Mouse (Mus musculus) c-Kit-positive CD71-positive TER-119-positive erythroid progenitor cells, embryonic 14.5 days (primary cell): Measurements from ENCODE around the gene Cacng5.

Source experiments
- DNase-seq: peaks from one replicate; pipeline ENCODE4 v3.0.0-alpha.2; 2013; ENCODE audit warnings: low spot score

Cacng5 gene

DNA sequence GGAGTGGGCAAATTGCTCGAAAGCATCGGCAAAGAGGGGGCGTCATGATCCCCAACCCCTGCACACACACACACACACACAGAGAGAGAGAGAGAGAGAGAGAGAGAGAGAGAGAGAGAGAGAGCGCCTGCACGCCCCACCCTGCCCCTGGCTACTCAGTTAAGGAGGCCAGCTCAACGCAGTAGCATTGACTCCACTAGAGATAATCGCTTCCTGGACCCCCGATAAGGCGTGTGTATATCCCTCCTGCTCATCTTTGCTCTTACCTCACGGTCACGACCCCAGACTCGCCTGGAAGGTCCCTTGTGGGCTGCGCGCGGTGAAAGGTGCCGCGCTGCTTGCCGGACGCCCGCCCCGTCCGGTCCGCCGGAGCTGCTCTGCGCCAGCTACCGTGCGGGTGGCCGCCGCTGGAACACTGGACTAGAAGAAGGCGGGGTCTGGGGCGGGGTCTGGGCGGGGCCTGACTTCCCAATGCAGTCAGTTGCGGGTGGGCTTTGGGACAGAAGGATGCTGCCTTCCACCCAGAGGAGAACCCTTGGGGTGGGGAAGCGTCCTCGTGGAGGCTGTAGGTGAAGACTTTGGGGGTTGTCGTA, at the start of gene Cacng5:
Cacng5 (minus strand) TSS at position 422 of the 593 bp plus-strand sequence.
- DNase-seq, result no peak

DNA sequence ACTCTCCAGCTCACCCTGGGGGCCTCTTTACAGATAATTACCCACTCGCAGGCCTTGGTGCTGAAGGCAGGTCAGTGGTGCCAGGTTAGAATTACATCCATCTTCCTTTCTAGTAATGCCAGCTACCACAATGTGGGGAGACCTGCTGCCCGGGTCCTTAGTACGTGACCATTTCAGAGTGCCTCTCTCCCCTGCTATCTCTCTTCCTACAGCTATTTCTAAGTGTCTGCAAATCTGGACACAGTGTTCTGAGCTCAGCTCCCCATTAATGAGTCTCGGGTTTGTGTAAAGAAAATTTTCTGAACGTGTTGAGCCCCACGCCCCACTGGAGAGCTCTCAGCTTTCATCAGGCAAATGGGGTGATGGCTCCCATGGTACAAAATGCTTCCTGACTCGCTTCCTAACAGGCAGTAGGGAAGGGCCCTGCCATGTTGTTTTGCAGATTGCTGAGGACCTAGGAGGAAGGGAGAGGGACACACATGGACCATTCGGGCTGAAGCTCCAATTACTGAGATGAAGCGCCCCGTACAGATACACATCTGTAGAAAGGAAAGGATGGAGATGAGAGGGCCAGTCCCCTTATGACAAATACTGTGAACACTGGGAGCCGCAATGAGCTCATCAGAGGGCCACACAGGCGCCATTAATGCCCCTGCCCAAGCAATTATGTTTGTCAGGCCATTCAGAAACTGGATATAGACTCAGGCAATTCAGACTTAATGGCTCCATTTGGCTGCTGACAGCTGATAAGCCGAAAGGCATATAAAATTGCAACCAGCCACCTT, 42.9 kb upstream of the Cacng5 start:
- DNase-seq, result no peak

DNA sequence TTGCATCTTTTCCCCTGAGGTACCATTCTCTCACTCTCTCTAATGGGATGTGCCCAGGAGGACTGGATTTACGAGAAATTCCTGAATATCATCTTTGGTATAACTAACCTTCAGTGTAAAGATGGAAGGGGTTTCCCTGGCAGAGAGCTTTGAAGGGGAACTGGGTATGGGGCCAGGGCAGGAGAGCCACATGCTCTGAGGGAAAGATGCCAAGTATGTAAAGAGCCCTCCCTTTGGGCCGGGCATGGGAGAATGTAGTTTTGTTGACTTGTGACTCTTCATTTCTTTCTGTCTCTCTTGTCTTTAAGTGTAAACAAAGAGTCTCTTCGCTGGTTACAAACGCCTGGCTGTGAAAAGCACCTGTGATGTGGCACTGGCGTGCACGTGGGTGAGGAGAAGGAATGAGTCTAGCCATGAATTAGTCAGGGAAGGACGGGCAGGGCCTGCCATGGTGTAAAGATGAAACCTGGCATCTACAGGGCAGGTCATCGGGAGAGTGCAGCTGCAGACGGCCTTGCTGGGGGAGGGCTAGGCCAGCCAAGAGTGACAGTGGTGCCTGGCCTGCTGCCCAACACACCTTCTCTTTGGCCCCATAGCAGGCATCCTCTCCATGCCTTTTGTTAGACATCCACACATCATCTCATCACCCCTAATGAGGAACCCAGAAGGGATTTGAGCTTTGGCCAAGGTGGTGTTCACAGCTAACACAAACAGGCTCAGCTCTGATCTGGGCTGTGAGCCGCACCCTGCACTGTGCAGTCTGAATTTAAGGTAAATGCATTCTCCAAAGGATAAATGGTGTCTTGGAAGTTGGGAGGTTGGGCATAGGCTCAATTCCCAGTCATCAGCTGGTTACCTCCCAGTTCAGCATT, 40.6 kb upstream of the Cacng5 start:
- no peak for DNase-seq

DNA sequence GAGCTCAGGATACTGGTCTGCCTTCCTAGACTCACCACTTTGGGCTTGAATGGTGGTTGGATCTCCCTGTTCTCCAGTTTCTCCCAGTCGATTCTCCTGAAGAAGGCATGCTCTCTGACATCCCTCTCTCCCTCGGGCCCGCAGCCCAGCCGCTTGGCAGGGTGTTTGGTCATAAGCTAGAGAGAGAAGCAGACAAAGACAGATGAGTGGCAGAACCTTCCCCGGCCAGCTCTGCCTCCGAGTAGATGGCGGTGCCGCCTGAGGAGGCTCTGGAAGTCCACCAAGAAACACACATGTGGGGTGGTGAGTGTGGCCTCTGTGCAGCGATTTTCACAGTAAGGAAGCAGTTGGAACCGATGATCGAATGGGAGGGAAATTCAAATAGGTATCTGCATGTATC, 36.6 kb upstream of the Cacng5 start:
- no peak for DNase-seq

DNA sequence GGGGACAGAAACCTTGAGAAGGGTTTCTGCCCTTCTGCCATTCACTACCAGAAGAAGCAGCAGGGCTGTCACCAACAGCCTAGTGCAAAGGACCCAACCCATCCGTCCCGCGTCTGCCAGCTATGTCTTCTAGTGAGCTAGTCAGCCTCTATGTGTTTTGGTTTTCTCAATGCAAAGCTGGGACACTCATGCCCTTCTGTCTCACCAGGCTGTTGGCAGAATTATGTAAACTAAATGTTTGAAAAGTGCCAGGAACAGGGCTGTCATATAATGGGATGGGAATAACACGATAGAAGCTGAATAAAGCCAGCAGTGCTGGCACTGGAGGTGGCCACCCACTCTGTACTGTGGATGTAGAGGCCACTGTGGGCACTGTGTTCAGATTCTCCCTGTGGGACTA, 35.8 kb upstream of the Cacng5 start:
- DNase-seq, result no peak

DNA sequence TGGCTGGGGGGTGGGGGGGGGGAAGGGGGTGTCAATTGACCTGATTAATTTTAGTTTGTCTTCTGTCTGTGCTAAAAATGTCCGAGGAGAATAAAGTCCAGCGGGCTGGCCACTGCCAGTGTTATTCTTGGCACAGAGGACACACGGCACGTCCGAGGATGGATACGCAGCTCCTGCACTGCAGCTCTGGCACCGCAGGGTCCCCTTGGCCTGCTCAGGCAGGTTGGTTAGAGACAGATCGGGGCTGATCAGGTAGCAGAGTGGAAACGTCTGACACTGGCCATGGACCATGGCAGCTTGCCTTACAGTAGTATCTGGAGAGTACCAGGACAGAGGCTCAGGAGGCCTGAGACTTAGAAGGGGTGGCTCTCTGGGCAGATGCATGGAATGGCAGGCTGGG, 35.4 kb upstream of the Cacng5 start:
- no peak for DNase-seq

DNA sequence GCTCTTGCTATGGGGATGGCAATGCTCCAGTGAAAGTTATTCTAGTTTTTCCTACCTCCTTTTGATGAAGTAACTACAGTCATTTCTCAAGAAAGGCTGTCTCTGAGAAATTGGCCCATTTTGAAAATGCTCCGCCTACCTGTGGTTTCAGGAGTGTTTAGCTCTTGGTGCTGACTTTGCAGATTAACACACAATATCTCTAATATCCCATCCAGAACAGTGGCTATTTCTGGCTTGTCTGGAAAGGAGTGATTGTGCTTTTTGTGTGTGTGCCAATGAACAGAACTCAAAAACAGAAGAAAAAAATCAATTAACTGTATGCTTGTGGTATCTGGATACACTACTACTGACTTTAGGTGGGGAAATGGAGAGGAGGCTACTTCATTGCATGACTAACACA, 33.1 kb upstream of the Cacng5 start:
- no peak for DNase-seq

DNA sequence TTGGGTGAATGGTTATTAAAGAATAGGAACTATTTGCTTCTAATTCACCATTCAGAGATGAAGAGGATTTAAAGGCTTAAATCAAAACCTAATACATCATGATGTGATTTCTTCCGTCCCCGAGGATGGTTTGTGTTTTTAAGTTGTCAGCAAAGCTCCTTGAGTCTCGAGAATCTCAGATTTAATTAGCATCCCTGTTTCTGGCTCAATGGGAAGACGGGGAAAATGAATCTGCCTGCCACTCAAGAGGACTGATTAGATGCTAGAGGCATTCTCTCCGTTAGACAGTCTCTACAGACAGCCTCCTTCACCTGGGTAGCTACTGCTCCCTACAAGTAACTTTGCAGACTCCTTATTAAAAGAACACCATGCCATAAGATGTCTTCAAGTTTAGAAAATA, 32.0 kb upstream of the Cacng5 start:
- DNase-seq, result no peak

DNA sequence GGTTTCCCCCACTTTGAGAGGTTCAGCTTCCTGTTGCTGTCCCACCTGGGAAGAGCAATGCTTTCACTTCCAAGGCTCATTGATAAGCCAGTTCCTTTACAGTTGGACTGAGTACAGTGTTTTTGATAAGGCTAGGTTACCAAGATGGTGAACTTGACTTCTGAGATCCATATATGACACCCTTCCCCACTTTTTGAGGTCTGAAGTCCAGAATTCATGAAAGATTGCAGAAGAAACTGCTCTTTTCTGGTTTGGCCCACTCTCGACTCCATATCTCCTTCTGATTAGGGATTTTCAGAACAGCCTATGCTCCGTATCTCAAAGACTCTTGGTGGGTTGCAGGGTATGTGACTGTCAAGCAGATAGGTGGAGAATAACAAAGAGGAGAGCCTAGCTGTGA, 22.1 kb upstream of the Cacng5 start:
- DNase-seq, result no peak

DNA sequence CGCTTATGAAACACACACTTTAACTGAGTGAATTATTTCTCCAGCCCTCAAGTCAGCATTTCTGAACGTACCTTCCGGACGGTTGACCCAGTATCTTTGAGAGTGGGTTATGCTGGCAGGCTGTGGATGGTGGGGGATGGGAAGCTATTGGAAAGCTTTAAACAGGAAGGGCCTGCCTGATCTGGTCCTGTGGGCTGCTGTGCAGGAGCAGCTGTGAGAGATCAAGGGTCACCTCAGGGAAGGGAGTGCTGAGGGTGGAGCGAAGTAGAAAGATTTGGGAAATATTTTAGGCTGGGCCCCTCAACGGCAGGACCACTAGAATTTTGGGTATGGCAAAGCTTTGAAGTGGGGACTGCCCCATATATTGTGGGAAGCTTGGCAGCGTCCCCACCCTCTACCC, 16.9 kb upstream of the Cacng5 start:
- no peak for DNase-seq

DNA sequence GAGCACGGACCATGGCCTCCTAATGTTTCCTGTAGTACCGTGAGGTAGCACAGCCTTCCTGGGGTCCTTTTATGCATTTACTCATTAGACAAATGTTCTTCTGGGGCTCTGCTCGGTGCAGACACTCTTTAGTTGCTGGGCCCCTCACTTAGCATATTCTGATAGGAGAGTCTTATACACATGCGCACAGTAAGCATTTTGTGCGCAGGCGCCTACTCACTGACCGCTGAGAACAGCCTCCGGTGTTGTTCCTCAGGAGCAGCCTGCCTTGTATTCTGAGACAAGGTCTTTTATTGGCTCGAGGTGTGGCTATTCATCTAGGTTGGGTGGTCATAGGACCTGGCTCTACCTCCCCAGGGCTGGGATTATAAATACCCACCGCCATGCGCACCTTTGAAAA, 16.4 kb upstream of the Cacng5 start:
- no peak for DNase-seq

DNA sequence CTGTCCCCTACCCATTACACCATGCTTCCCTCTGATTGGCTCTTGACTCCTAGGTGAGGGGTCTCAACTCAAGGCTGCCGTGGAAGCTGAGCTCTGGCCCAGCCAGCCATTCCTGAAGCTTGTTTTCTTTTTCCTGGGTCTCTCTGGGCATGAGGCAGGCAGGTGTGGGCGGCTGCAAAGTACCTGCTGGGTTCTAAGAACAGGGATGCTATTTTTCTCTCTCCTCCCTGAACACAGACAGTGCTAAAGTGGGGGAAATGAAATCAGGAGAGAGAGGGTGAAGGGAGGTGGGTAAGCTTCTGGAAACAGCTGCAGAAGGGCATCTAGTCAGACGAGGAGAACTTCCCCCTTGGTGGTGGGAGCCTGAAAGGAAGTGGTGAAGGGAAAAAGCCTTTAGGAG, 14.9 kb upstream of the Cacng5 start:
- DNase-seq, result no peak

DNA sequence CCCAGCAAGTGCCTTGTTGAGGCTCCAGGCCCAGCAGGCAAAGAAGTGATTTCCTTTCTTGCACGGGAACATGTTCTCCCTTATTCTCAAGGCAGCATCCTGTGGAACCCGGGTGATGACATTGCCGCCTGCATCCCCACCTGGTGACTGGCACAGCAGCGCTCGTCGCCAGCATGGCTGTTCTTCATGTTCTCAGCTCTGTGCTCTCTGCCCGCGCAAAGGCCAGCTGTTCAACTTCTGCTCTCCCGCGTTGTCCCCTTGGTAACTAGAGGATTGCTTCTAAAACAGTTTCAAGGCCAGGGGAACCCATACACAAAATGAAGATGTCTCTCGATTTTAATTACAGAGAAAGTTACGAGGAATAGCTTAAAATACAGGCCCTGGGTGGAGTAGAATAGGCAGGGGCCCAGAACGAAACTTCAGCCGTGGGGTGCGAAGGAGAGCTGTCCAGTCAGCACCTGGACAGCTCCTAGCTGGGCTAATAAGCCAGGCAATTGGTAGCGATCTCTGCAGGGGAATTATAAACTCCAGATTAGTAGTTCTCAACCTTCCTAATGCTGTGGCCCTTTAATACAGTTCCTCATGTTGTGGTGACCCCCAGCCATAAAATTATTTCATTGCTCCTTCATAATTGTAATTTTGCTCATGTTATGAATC, 5.1 kb upstream of the Cacng5 start:
- DNase-seq, result no peak

DNA sequence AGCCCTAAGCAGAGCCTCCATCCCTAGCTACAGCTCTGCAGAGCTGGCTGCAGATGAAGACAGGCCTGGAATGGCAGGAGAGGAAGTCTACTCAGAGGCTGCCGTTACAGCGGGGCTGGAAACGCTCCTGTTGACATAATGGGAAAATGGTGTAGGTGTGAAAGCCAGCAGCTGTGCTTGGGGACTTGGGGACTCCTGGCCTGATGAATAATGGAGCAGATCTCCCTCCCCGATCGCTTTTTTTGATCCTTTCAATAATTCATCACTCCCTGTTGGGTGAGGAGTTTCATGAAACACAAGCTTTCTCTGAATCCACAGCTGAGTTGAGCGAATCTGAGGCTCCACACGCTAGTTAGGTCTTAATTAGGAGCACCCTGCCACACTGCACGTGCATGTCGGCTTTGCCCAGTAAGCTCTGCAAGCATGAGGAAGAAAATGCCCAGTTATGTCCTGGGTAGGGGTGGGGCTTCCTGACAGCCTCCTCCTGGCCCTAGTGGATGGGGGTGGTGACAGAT, 2.9 kb upstream of the Cacng5 start:
- no peak for DNase-seq

DNA sequence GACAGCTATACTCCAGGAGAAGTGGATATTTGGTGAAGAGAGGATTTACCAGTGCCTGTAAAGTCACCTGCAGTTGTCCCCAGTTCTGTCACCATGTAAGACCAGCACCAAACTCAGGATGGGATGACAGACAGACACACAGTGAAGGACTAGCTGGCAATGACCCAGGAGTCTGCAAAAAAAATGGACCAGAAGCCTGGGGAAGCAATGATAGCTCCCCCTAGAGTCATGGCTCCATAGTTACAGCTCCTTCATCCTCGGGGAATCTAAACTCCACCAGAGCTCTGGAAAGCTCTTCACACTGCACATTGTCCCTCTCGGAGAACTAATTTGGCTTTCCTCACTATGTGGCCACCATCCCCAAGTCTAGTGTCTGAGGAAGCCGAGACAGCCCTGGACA, 1.5 kb downstream of the Cacng5 start:
- no peak for DNase-seq

DNA sequence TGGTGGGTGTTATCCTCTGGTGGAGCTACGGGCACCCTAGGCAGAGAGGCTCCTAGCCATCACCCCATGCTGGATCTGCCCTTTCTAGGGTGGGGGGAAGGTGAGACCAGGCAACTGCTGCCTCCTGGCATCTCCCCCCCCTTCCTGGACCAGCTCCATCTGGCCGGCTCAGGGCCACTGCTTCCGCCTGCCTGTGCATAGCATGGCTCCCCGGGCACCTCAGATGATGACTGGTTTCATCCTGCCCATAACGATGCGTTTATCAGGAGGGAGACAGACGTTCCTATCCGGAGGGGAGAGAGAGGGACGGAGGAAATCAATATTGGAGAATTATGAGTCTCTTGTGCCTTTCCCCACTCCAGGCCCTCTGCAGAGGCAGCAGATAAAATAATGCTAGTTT, 9.5 kb downstream of the Cacng5 start:
- DNase-seq, result no peak

DNA sequence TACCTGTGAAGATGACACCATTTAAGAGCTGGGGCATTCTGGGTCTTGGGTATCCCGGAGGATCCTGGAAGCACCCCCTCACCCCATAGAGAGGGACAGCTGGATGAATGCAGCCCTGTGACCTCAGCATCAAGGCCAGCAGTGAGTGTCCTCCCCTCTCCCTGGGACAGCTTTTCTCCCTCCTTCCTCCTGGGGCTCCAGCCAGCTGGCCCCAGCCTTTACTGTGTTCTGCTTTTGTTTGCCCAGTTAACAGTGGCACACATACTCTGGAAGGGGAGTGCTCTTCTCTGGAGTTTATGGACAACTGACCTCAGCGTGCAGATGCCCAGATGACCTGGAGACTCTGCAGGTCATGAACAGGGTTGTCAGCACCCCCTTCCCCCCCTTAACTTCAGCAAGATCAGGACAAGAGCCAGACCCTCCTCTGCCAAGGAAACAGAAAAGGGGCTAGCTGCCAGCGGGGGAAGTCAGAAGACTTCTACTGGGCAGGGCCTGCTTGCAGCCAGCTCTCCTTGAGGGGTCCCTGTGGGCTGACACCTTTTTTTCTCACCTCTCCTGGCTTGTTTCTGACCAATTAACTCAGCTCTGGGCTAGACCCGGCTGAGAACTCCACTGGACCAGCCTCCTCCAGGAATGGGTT, 10.8 kb downstream of the Cacng5 start:
- no peak for DNase-seq

DNA sequence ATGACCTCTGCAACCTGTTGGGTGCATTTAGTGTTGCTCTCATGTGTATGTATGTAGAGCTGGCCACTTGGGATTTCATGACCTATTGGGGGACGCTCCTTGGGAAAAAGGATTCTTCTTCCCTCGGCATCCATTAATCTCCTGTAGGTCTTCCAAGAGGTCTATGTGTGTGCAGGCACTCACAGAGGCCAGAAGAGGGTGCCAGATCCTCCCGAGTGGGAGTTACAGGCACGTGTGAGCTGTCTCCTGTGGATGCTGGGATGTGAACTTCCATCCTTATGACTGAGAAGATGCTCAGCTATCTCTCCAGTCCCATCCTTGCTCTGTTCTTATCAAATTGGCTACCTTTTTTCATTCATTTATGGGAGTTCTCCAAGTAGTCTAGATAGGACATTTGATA, 14.4 kb downstream of the Cacng5 start:
- DNase-seq, result no peak

DNA sequence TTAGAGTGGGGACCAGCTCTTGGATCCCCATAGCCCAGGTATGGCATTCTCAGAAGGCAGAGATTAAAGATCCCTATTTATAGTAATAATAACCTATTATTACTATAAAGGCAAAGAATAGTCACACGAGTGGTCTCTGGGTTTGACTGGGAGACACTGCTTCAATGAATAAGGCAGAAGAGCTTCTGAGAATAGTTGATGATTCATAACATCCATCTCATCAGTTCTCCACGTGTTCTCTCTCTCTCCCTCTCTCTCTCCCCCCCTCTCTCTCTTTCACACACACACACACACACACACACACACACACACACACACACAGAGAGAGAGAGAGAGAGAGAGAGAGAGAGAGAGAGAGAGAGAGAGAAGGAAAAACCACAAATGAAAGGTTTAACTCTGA, 16.2 kb downstream of the Cacng5 start:
- DNase-seq, result no peak

DNA sequence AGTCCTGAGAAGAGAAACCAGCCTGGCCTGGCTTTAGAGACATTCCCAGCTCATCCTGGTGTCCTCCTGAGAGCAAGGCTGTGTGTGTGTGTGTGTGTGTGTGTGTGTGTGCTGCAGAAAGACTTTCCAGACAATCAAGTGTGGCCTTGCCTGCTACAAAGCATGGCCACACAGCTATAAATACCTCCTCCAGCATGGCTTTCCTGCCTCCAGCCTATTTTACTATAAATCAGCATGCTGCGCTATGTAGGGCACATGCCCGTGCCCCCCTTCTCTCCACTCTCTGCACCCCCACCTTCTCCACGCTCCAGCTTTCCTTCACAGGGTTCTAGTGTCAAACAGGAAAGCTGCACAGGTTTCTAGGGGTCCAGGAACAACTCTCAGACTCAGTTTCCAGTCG, 19.2 kb downstream of the Cacng5 start:
- DNase-seq, result no peak

DNA sequence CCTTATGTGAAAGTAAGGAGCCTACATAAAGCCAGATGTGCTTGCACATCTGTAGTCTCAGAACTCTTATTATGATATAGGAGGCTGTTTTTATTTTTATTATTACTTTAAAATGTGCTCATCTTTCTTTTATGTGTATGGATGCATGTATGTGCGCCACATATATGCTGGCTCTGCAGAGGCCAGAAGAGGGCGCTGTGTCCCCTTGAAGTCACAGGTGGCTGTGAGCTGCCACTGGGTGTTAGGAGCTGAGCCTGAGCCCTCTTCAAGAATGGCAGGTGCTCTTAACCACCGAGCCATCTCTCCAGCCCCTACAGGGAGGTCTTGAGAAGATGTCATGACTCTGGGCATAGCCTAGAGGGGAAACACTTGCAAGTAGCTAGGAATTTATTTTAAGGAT, 23.5 kb downstream of the Cacng5 start:
- DNase-seq, result no peak

DNA sequence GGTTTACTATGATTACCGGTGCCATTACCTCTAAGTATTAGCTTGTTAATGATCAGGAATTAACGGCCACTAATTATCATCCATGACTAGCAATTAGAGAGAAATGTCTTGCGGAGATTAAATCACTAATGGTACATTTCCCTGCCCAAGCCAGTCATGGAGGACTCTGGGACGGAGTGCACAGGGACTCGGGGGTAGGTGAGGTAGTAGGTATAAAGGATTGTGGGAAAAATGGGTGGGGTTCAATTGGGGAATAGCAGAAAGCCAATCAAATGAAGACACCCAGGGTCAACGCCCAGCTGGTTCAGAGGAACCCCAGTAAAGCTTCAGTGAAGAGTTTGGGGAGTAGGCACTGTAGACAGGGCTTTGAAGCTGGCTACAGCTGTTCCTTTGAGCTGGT, 27.5 kb downstream of the Cacng5 start:
- DNase-seq, result no peak
